Mouse (Mus musculus) midbrain, embryonic 12.5 days (tissue): ENCODE data around the gene U2surp. TPM values are rescaled to one million over a fixed set of nuclear protein-coding genes. Genes with fewer than 3 reads are reported as not detected.
"Not testable (repeated sequence)": the region's sequence is repeated elsewhere in the genome, so short reads cannot be mapped to it uniquely, and the experiment has no call there.

Experiments used
- ATAC-seq: fragments of 200-750 bp; cut with Nextera tagmentation; 2 replicates; pipeline ENCODE4 v1.8.0; 2017; ENCODE audit warnings: low read depth, moderate TSS enrichment, moderate library complexity; ENCODE audit not compliant: low FRiP score
- H3K27ac ChIP-seq: fragments of 300-500 bp; sonication (generic); replicated peaks from 2 replicates; pipeline ENCODE4 v1.5.1; 2016; ENCODE audit warnings: mild to moderate bottlenecking
- H3K27me3 ChIP-seq: fragments of 300-500 bp; sonication (generic); 2 replicates; pipeline ENCODE4 v1.6.1; 2016; ENCODE audit warnings: mild to moderate bottlenecking
- H3K36me3 ChIP-seq: fragments of 300-500 bp; sonication (generic); 2 replicates; pipeline ENCODE4 v1.6.1; 2016
- H3K4me1 ChIP-seq: fragments of 300-500 bp; sonication (generic); 2 replicates; pipeline ENCODE4 v1.6.1; 2016
- H3K4me2 ChIP-seq: fragments of 300-500 bp; sonication (generic); replicated peaks from 2 replicates; pipeline ENCODE4 v1.6.1; 2016; ENCODE audit warnings: mild to moderate bottlenecking, moderate library complexity
- H3K4me3 ChIP-seq: fragments of 300-500 bp; sonication (generic); 2 replicates; pipeline ENCODE4 v1.5.1; 2016; ENCODE audit warnings: mild to moderate bottlenecking
- H3K9ac ChIP-seq: fragments of 300-500 bp; sonication (generic); replicated peaks from 2 replicates; pipeline ENCODE4 v1.6.1; 2016; ENCODE audit warnings: mild to moderate bottlenecking, moderate library complexity
- H3K9me3 ChIP-seq: fragments of 300-500 bp; sonication (generic); 2 replicates; pipeline ENCODE4 v1.6.1; 2016; ENCODE audit warnings: mild to moderate bottlenecking
- WGBS: fragments of 180-500 bp; shearing (Covaris S2); methylation state at CpG from one replicate; pipeline ENCODE4 v1.1.7; 2016; 5-methylcytosine and 5-hydroxymethylcytosine counted together
- polyA plus RNA-seq: library from polyadenylated mRNA; unstranded; fragments of >200 nt; fragmentation: Nextera tagmentation; extraction: Ambion mirVana; gene quantifications from 2 replicates; pipeline ENCODE4 v1.2.1, GENCODE M21; 2016

The U2surp gene
- polyA plus RNA-seq, 1 experiment from 2014 or later, result 170 TPM

GRCm38 (mm10) chr9:95527676-95528075 is 15.9 kb upstream of the U2surp start:
- 69% methylated on average over 2 of the region's 2 CpGs for WGBS
- peaks cover 5% of the 10 kb centered on the region; the same call in 1 of the 2 replicates for H3K4me1 ChIP-seq
- no peak overlapping the region for H3K9ac ChIP-seq
- H3K9me3 ChIP-seq, result no peaks in the 10 kb centered on the region
- no peaks in the 10 kb centered on the region for H3K36me3 ChIP-seq
- H3K27me3 ChIP-seq, result no peaks in the 10 kb centered on the region
- H3K27ac ChIP-seq, result no peak overlapping the region
- no peak overlapping the region for H3K4me3 ChIP-seq
- no peak for ATAC-seq
- H3K4me2 ChIP-seq, result no peak overlapping the region

DNA sequence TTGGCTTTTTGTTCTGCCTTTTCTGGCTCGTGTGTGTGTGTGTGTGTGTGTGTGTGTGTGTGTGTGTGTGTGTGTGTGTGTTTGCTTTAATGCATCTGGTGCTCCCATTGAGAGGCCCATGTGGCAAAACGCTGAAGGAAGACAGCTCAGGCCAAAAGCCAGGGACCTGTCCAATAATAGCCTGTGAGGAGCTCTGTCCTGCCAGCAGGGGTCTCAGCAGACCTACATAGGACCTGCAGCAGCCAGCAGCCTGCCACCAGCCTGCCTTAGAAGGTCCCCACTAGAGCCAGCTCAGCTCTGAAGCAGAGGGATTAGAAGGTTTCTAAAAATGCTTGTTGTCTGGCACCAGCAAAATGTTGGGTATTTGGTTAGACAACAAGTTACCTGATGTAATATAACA is 14.2 kb upstream of the U2surp start:
- no peak overlapping the region for H3K9ac ChIP-seq
- no peak overlapping the region for H3K4me2 ChIP-seq
- no peak overlapping the region for H3K4me3 ChIP-seq
- H3K4me1 ChIP-seq, result peaks cover under 1% of the 10 kb centered on the region; the same call in 1 of the 2 replicates
- no peaks in the 10 kb centered on the region for H3K36me3 ChIP-seq
- 0 out of 2 replicates have a peak, but pooled peaks have one; percentile 54 for ATAC-seq
- 12% methylated on average over 2 of the region's 2 CpGs for WGBS
- no peaks in the 10 kb centered on the region for H3K9me3 ChIP-seq
- no peaks in the 10 kb centered on the region for H3K27me3 ChIP-seq
- no peak overlapping the region for H3K27ac ChIP-seq

DNA sequence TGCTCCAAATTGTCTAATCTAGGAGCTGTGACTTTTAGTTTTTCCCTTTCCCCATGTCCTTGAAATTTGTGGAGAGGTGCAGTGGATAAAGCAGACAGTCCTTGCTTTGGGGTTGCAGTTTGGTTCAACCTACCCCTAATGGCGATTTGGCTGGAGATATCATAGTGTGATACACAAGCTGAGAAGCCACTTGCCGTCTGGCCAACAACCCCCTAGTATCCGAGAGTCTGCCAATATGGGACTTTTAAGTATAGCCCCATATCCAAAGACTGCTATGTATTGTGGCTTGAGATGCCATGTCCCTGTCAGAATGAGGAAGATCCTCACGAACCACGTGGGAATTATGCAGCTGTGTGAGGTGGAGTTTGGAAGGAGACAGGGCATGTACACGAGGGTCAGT is 13.6 kb upstream of the U2surp start:
- no peak for ATAC-seq
- Histone ChIP-seq H3K36me3 (no peaks in the 10 kb centered on the region), H3K4me1 (no peaks in the 10 kb centered on the region), H3K9me3 (no peaks in the 10 kb centered on the region), H3K27me3 (no peaks in the 10 kb centered on the region), H3K9ac (no peak overlapping the region), H3K27ac (no peak overlapping the region), H3K4me2 (no peak overlapping the region), H3K4me3 (no peak overlapping the region)
- WGBS, result 78% methylated on average over 6 of the region's 6 CpGs

- H3K9me3 ChIP-seq, result no peaks in the 10 kb centered on the region
- no peak overlapping the region for H3K27ac ChIP-seq
- no peaks in the 10 kb centered on the region for H3K4me1 ChIP-seq
- H3K36me3 ChIP-seq, result no peaks in the 10 kb centered on the region
- H3K9ac ChIP-seq, result no peak overlapping the region
- no peak for ATAC-seq
- no peaks in the 10 kb centered on the region for H3K27me3 ChIP-seq
- H3K4me2 ChIP-seq, result no peak overlapping the region
- WGBS, result 89% methylated on average over 2 of the region's 2 CpGs
- H3K4me3 ChIP-seq, result no peak overlapping the region
These were observed 10.8 kb upstream of the U2surp start for GRCm38 (mm10) chr9:95522561-95522960.

GRCm38 (mm10) chr9:95521566-95521965 is 9.8 kb upstream of the U2surp start:
- Histone ChIP-seq H3K9ac (no peak overlapping the region), H3K27me3 (no peaks in the 10 kb centered on the region), H3K4me1 (no peaks in the 10 kb centered on the region), H3K4me3 (no peak overlapping the region), H3K4me2 (no peak overlapping the region), H3K9me3 (no peaks in the 10 kb centered on the region), H3K27ac (no peak overlapping the region), H3K36me3 (no peaks in the 10 kb centered on the region)
- no peak for ATAC-seq
- 61% methylated on average over 10 of the region's 10 CpGs for WGBS

DNA sequence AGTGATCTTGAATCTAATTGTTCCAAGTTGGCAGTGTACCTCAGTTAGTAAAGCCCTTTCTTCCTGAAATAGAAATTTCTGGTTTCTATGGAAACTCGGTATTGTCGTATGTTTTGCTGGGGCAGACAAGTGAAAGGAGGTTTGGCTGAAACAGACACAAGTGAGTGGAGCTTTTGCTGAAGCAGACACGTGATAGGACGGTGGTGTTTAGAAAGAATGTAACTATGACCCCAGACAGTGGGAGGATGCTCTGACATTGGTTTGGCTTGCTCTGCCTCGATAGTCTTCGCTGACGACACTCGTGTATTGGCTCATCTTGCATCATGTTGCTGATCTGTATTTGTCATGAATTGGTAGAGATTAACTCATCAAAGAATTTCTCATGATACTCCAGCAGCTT is 9.2 kb upstream of the U2surp start:
- Histone ChIP-seq H3K27ac (no peak overlapping the region), H3K36me3 (no peaks in the 10 kb centered on the region), H3K9me3 (no peaks in the 10 kb centered on the region), H3K4me2 (no peak overlapping the region), H3K9ac (no peak overlapping the region), H3K27me3 (no peaks in the 10 kb centered on the region), H3K4me3 (no peak overlapping the region), H3K4me1 (no peaks in the 10 kb centered on the region)
- 87% methylated on average over 8 of the region's 8 CpGs for WGBS
- no peak for ATAC-seq

DNA sequence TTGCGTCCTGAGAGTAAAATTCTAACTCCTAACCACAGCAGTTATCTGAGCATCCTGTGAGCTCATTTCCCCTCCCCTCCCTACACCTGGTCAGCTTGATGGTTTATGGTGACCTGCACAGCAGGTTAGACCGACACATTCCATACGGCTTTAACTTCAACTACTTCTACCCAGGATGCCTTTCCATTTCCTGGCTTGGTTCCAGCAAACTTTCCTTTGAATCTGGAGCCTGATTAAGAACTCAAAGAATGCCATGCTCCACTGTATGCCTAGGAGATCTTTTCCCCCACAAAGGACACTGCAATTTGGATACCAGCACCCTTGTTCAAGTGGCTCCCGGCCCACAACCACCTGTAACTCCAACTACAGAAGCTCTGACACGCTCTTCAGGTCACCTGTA is 8.8 kb upstream of the U2surp start:
- 89% methylated on average over 5 of the region's 5 CpGs for WGBS
- ATAC-seq, result no peak
- no peaks in the 10 kb centered on the region for H3K9me3 ChIP-seq

GRCm38 (mm10) chr9:95514361-95514760 is 2.6 kb upstream of the U2surp start:
- not testable (repeated sequence) for H3K27me3 ChIP-seq, ATAC-seq, H3K9ac ChIP-seq, H3K27ac ChIP-seq, H3K9me3 ChIP-seq, H3K4me3 ChIP-seq, H3K4me2 ChIP-seq, H3K36me3 ChIP-seq
- peaks cover 16% of the 10 kb centered on the region for H3K4me1 ChIP-seq
- 88% methylated on average over 3 of the region's 3 CpGs for WGBS

More for the DNA sequence above, 8.8 kb upstream of the U2surp start:
- Histone ChIP-seq H3K4me1 (no peaks in the 10 kb centered on the region), H3K4me3 (no peak overlapping the region), H3K9ac (no peak overlapping the region), H3K27me3 (no peaks in the 10 kb centered on the region), H3K36me3 (no peaks in the 10 kb centered on the region), H3K4me2 (no peak overlapping the region), H3K27ac (no peak overlapping the region)

DNA sequence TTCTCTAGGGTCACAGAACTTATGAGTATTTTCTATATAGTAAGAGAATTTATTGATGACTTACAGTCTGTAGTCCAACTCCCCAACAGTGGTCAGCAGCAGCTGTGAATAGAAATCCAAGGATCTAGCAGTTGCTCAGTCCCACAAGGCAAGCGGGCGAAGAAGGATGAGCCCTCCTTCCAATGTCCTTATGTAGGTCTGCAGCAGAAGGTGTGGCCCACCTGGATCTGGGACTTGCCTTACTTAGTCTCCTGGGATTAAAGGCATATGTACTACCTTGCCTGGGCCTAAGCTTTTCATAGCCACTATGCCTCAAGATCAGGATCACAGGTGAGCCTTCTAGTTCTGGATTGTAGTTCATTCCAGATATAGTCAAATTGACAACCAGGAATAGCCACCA is 2.0 kb upstream of the U2surp start:
- ATAC-seq, result no peak
- peaks cover 16% of the 10 kb centered on the region for H3K4me1 ChIP-seq
- no peaks in the 10 kb centered on the region for H3K36me3 ChIP-seq
- H3K4me3 ChIP-seq, result no peak overlapping the region
- no peaks in the 10 kb centered on the region for H3K9me3 ChIP-seq
- H3K27me3 ChIP-seq, result no peaks in the 10 kb centered on the region
- H3K9ac ChIP-seq, result no peak overlapping the region
- no peak overlapping the region for H3K27ac ChIP-seq
- H3K4me2 ChIP-seq, result no peak overlapping the region
- WGBS, result 97% methylated on average over 2 of the region's 2 CpGs

- Histone ChIP-seq H3K9ac (peak overlapping the region; percentile 59), H3K36me3 (no peaks in the 10 kb centered on the region), H3K4me1 (peaks cover 16% of the 10 kb centered on the region), H3K27ac (peak overlapping the region; percentile 83), H3K4me3 (peak overlapping the region; percentile 98), H3K9me3 (no peaks in the 10 kb centered on the region), H3K4me2 (peak overlapping the region; percentile 81), H3K27me3 (no peaks in the 10 kb centered on the region)
- peak; percentile 65 for ATAC-seq
- WGBS, result 26% methylated on average over 15 of the region's 15 CpGs
These were observed 685 bp upstream of the U2surp start for GRCm38 (mm10) chr9:95512331-95513030.

- H3K4me2 ChIP-seq, result peak overlapping the region; percentile 95
- WGBS, result 10% methylated on average over 21 of the region's 21 CpGs
- H3K4me3 ChIP-seq, result peak overlapping the region; percentile 98
- peaks cover 16% of the 10 kb centered on the region for H3K4me1 ChIP-seq
- H3K9me3 ChIP-seq, result no peaks in the 10 kb centered on the region
- H3K9ac ChIP-seq, result peak overlapping the region; percentile 92
- H3K27ac ChIP-seq, result peak overlapping the region; percentile 83; the same call in 1 of the 2 replicates
- peak; percentile 25; the same call in 1 of the 2 replicates for ATAC-seq
- no peaks in the 10 kb centered on the region for H3K36me3 ChIP-seq
- no peaks in the 10 kb centered on the region for H3K27me3 ChIP-seq
These were observed 947 bp downstream of the U2surp start for GRCm38 (mm10) chr9:95510693-95511404.

DNA sequence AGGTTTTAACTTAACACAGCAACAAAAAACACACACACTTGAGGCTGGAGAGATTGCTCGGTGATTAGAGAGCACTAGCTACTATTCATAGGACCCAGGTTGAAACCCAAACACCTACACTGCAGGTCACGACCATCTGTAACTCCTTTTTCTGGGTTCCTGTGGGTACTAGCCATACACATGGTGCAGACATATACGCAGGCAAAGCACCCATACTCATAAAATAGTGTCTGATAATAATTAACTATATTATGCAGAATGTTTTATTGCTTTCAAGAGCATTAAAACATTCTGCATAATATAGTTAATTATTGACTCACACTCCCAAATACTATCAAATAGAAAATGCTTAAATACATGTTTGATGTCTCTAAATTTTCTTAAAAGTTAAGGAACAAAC is 6.1 kb downstream of the U2surp start:
- Histone ChIP-seq H3K4me1 (peaks cover 5% of the 10 kb centered on the region), H3K4me2 (no peak overlapping the region), H3K27me3 (no peaks in the 10 kb centered on the region), H3K9ac (no peak overlapping the region), H3K27ac (no peak overlapping the region), H3K4me3 (no peak overlapping the region), H3K9me3 (no peaks in the 10 kb centered on the region), H3K36me3 (no peaks in the 10 kb centered on the region)
- ATAC-seq, result no peak
- WGBS, result 92% methylated on average over 3 of the region's 3 CpGs
